9 mouse cellular contexts compared by ENCODE assay signal in genomic region chr19:56342006-56342405, GRCm38 (mm10). TPM values are rescaled to one million over a fixed set of nuclear protein-coding genes. Genes with fewer than 3 reads are reported as not detected.
DNase-seq lines count a peak whose midpoint lies in the region; ATAC-seq and TF ChIP-seq lines count a peak whose summit lies in the region.
"Had no signal": no experiment of that assay in that cellular context is flagged by ENCODE, and none has a peak within 500 bp of the region (broad histone marks: within the 10 kb centered on the region; RNA-seq: fewer than 3 reads in every experiment).

No protein-coding gene starts in this region.

- TF ChIP-seq CTCF in heart, postnatal 0 days (IDR thresholded peaks at IDR 0.05; ENCODE audit: low read depth), result no peak

- DNase-seq in cerebellum, adult 18-20 months, result peak; percentile 26 to 43
- DNase-seq in cerebellum, adult 11 months, result no peak
- peak; percentile 51 for DNase-seq in midbrain, embryonic 14.5 days
- no peak for DNase-seq in heart, postnatal 0 days (ENCODE audit: low spot score)
- DNase-seq in skeletal muscle tissue, adult 2 months (ENCODE audit: low read depth, low spot score), result peak; percentile 91
- no peak for DNase-seq in spleen, adult 12 weeks (ENCODE audit: low spot score)

- no peak overlapping the region for H3K9ac ChIP-seq in midbrain, embryonic 14.5 days (replicated peaks; ENCODE audit: low read length)
- H3K9ac ChIP-seq in midbrain, embryonic 15.5 days, result no peak overlapping the region
- no peak overlapping the region for H3K9ac ChIP-seq in heart, postnatal 0 days (replicated peaks; ENCODE audit: low read depth, low read length)

- no peak overlapping the region for H3K27ac ChIP-seq in midbrain, embryonic 14.5 days (replicated peaks; ENCODE audit: low read depth, low read length)
- H3K27ac ChIP-seq in midbrain, embryonic 15.5 days, result no peak overlapping the region
- H3K27ac ChIP-seq in heart, postnatal 0 days (ENCODE audit: low read depth), result no peak overlapping the region

- H3K4me2 ChIP-seq in midbrain, embryonic 14.5 days (ENCODE audit: low read length), result no peak overlapping the region
- no peak overlapping the region for H3K4me2 ChIP-seq in midbrain, embryonic 15.5 days
- no peak overlapping the region for H3K4me2 ChIP-seq in heart, postnatal 0 days (ENCODE audit: low read depth, low read length)

- H3K27me3 ChIP-seq in midbrain, embryonic 14.5 days (ENCODE audit: control insufficient read depth, insufficient read depth, low read length), result no peaks in the 10 kb centered on the region
- H3K27me3 ChIP-seq in midbrain, embryonic 15.5 days (replicated peaks), result no peaks in the 10 kb centered on the region
- no peaks in the 10 kb centered on the region for H3K27me3 ChIP-seq in heart, postnatal 0 days (ENCODE audit: control insufficient read depth, insufficient read depth, low read length)

- peaks cover 21% of the 10 kb centered on the region; the same call in 1 of the 2 replicates for H3K4me1 ChIP-seq in midbrain, embryonic 14.5 days (ENCODE audit: control insufficient read depth, insufficient read depth, low read length)
- peaks cover 20% of the 10 kb centered on the region for H3K4me1 ChIP-seq in midbrain, embryonic 15.5 days
- no peaks in the 10 kb centered on the region; the same call in 1 of the 2 replicates for H3K4me1 ChIP-seq in heart, postnatal 0 days (ENCODE audit: control insufficient read depth, insufficient read depth)

- ATAC-seq in midbrain, embryonic 14.5 days (ENCODE audit: low FRiP score, low TSS enrichment), result no peak
- no peak for ATAC-seq in midbrain, embryonic 15.5 days (replicated peaks)
- peak; percentile 33 for ATAC-seq in heart, postnatal 0 days (ENCODE audit: insufficient read depth, low read depth)
- ATAC-seq in monocyte, adult 5-6 weeks (replicated peaks; ENCODE audit: insufficient number of reproducible peaks, low FRiP score, low TSS enrichment, poor library complexity, severe bottlenecking), result no peak

- WGBS in midbrain, embryonic 14.5 days, result 89% methylated on average over 8 of the region's 8 CpGs
- WGBS in midbrain, embryonic 15.5 days, result 79% methylated on average over 8 of the region's 8 CpGs
- WGBS in heart, postnatal 0 days, result 39% methylated on average over 8 of the region's 8 CpGs

- TF ChIP-seq EP300 in heart, postnatal 0 days (IDR thresholded peaks at IDR 0.05; ENCODE audit: low read depth), result no peak

- H3K4me3 ChIP-seq in midbrain, embryonic 14.5 days (replicated peaks; ENCODE audit: low read depth, low read length), result no peak overlapping the region
- no peak overlapping the region for H3K4me3 ChIP-seq in midbrain, embryonic 15.5 days
- H3K4me3 ChIP-seq in heart, postnatal 0 days (ENCODE audit: low read depth, low read length), result no peak overlapping the region

- no peaks in the 10 kb centered on the region for H3K36me3 ChIP-seq in midbrain, embryonic 14.5 days (ENCODE audit: control insufficient read depth, insufficient read depth, low read length)
- H3K36me3 ChIP-seq in midbrain, embryonic 15.5 days (replicated peaks), result no peaks in the 10 kb centered on the region
- H3K36me3 ChIP-seq in heart, postnatal 0 days (replicated peaks; ENCODE audit: control insufficient read depth, insufficient read depth, low read length), result peaks cover 76% of the 10 kb centered on the region

- no peaks in the 10 kb centered on the region for H3K9me3 ChIP-seq in midbrain, embryonic 14.5 days (ENCODE audit: control insufficient read depth, low read length)
- H3K9me3 ChIP-seq in midbrain, embryonic 15.5 days, result no peaks in the 10 kb centered on the region
- no peaks in the 10 kb centered on the region for H3K9me3 ChIP-seq in heart, postnatal 0 days (replicated peaks; ENCODE audit: control insufficient read depth, low read length)

RNA-seq across cellular contexts. Expression of gene Nrap, which starts 47.8 kb away (rescaled TPM):
- polyA plus RNA-seq in midbrain, embryonic 14.5 days (2014; fragmentation: Nextera tagmentation; extraction: Ambion mirVana), result 0.23 and 0.37 TPM in 2 replicates
- polyA plus RNA-seq in midbrain, embryonic 15.5 days (2015; fragmentation: Nextera tagmentation; extraction: Ambion mirVana), result 0.49 and 0.56 TPM in 2 replicates
- total RNA-seq in heart, postnatal 0 days (2014; rRNA removed; ENCODE audit: low replicate concordance), result 163 and 207 TPM in 2 replicates
- polyA plus RNA-seq in heart, postnatal 0 days (2015; fragmentation: Nextera tagmentation; extraction: Ambion mirVana), result 52.9 and 60.1 TPM in 2 replicates
- 0.43 TPM in 1 of 3 replicates, not detected in the others for total RNA-seq in monocyte, adult 5-6 weeks (2017)

RNA-seq across cellular contexts. Expression of gene Casp7, which starts 54.9 kb away (rescaled TPM):
- 17.2 and 19.3 TPM in 2 replicates for polyA plus RNA-seq in midbrain, embryonic 14.5 days (2014; fragmentation: Nextera tagmentation; extraction: Ambion mirVana)
- polyA plus RNA-seq in midbrain, embryonic 15.5 days (2015; fragmentation: Nextera tagmentation; extraction: Ambion mirVana), result 22.0 and 23.5 TPM in 2 replicates
- 33.1 and 33.2 TPM in 2 replicates for total RNA-seq in heart, postnatal 0 days (2014; rRNA removed; ENCODE audit: low replicate concordance)
- polyA plus RNA-seq in heart, postnatal 0 days (2015; fragmentation: Nextera tagmentation; extraction: Ambion mirVana), result 22.5 and 27.0 TPM in 2 replicates
- total RNA-seq in monocyte, adult 5-6 weeks (2017), result 24.3 to 36.1 TPM (median 25.4 TPM) in 3 replicates

RNA-seq across cellular contexts. Expression of gene Habp2, which starts 55.1 kb away (rescaled TPM):
- polyA plus RNA-seq in midbrain, embryonic 14.5 days (2014; fragmentation: Nextera tagmentation; extraction: Ambion mirVana), result not detected in 2 replicates
- 0.10 and 0.20 TPM in 2 replicates for polyA plus RNA-seq in midbrain, embryonic 15.5 days (2015; fragmentation: Nextera tagmentation; extraction: Ambion mirVana)
- not detected in 2 replicates for total RNA-seq in heart, postnatal 0 days (2014; rRNA removed; ENCODE audit: low replicate concordance)
- 3.9 and 4.1 TPM in 2 replicates for polyA plus RNA-seq in heart, postnatal 0 days (2015; fragmentation: Nextera tagmentation; extraction: Ambion mirVana)
- not detected in 3 replicates for total RNA-seq in monocyte, adult 5-6 weeks (2017)
- polyA plus RNA-seq: neural tube, embryonic 11.5 days had no signal

Comparison
In these comparisons a context has a peak if more than half of its experiments do, and no peak if none do; other contexts are left out.
1. DNase-seq: peak in cerebellum, adult 18-20 months (2 of 2), midbrain, embryonic 14.5 days (single experiment) and skeletal muscle tissue, adult 2 months (single experiment); none in cerebellum, adult 11 months (single experiment), heart, postnatal 0 days (single experiment) and spleen, adult 12 weeks (single experiment).
2. RNA of gene Nrap, which starts 47.8 kb away (polyA plus RNA-seq): 52.9 to 60.1 TPM in heart, postnatal 0 days; 0.49 to 0.56 TPM in midbrain, embryonic 15.5 days and 0.23 to 0.37 TPM in midbrain, embryonic 14.5 days; every median in the first group is over 10 times any median in the second.